Mouse (Mus musculus): ENCODE data around the gene Gabbr2. TPM values are rescaled to one million over a fixed set of nuclear protein-coding genes. Genes with fewer than 3 reads are reported as not detected.
A peak's percentile ranks its signal among the peaks of the same experiment; 100 is the strongest.

Gabbr2 gene
- polyA plus RNA-seq, 1 experiment from 2014 or later = 0.12 TPM

DNA sequence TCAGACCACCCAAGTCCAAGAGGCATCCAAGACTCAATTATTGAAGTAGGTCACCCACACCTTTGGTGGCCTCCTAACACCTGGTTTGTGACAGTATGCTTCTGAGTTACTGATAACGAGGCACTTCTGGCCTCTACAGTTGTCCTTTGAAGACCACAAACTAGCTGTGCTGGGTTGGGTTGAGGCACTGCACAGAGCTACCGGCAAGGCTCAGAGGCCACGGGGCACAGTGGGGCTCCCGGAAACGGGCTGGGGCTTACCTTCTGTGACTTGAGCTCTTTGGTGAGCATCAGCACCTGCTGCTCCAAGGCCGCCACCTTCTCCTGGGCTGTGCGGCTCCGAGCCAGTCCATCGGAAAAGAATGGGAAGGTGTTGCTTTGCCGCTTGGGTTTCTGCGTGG, 363.6 kb downstream of the Gabbr2 start:
- no peak overlapping the region for H3K4me2 ChIP-seq
- H3K36me3 ChIP-seq = no peaks in the 10 kb centered on the region
- H3K4me1 ChIP-seq = 0 out of 2 replicates have a peak, but pooled peaks cover 8% of the 10 kb centered on the region
- H3K9ac ChIP-seq = no peak overlapping the region
- no peaks in the 10 kb centered on the region for H3K9me3 ChIP-seq
- WGBS = 78% methylated on average over 11 of the region's 11 CpGs
- H3K27me3 ChIP-seq (replicated peaks) = no peaks in the 10 kb centered on the region
- no peak overlapping the region for H3K4me3 ChIP-seq (replicated peaks)
- no peak for ATAC-seq (ENCODE audit: insufficient read depth, low FRiP score, low read depth)
- no peak overlapping the region for H3K27ac ChIP-seq

DNA sequence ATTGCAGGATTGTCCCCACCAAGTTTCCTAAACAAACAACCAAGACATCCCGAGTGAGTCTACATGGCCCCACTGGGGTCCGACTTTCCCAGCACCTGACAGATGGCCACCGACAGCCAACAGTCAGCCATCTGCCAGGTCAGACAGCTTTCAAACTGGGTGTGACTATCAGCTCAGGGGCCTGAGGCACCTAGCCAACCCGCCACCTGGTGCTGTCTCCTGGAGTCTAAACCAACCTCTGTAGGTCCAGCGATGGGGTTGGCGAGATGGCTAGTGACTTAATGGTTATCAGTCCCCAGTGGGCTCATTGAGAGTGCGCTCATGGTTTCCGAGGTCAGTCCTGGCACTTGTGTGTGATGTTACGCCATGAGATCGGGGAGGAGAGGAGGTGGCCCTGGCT, 366.6 kb downstream of the Gabbr2 start:
- H3K4me3 ChIP-seq (replicated peaks) = no peak overlapping the region
- ATAC-seq (ENCODE audit: insufficient read depth, low FRiP score, low read depth) = no peak
- no peak overlapping the region for H3K9ac ChIP-seq
- WGBS = 74% methylated on average over 10 of the region's 10 CpGs
- no peak overlapping the region for H3K4me2 ChIP-seq
- H3K4me1 ChIP-seq = 0 out of 2 replicates have a peak, but pooled peaks cover 8% of the 10 kb centered on the region
- no peak overlapping the region for H3K27ac ChIP-seq
- H3K27me3 ChIP-seq (replicated peaks) = no peaks in the 10 kb centered on the region
- H3K9me3 ChIP-seq = no peaks in the 10 kb centered on the region
- no peaks in the 10 kb centered on the region for H3K36me3 ChIP-seq

DNA sequence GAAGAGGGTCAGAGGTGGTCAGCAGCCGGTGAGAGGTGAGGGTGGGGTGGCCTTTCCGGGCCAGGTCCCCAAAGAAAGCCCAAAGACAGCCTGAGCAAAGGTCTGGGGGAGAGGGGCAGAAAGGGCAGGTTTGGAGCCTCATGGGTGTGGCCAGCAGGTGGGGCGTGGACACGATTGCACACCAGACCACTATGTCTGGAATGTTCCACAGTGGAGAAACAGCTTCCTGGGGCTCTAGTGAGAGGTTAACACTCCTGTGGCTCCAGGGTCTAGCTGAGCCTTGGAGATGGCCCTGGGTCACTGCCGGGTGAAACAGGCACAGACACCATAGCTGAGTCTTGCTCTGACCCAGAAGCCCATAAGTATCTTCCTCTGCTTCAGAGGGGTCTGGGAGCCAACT, 368.7 kb downstream of the Gabbr2 start:
- no peak for ATAC-seq (ENCODE audit: insufficient read depth, low FRiP score, low read depth)
- H3K9ac ChIP-seq = no peak overlapping the region
- no peak overlapping the region for H3K27ac ChIP-seq
- no peaks in the 10 kb centered on the region for H3K36me3 ChIP-seq
- no peak overlapping the region for H3K4me3 ChIP-seq (replicated peaks)
- 75% methylated on average over 5 of the region's 5 CpGs for WGBS
- H3K27me3 ChIP-seq (replicated peaks) = peaks cover 3% of the 10 kb centered on the region; the same call in 1 of the 2 replicates
- H3K4me2 ChIP-seq = no peak overlapping the region
- H3K4me1 ChIP-seq = no peaks in the 10 kb centered on the region
- no peaks in the 10 kb centered on the region for H3K9me3 ChIP-seq

DNA sequence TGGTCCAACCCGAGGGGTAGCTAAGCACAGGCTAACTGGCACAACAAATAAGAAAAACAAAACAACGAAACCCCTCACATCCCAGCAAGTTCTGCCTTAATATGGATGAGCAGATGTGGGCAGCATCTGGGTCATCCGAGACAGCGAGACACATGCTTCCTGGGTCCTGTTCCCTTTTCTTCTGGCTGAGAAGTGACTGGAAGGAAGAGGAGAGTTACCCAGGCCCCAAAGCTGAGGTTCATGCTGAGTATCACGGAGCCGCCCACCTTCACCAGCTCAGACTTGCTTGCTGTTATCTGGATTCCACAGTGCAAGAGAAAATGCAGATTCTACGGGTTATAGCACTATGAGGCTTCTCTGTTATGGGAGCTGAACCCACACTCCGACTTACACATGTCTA, 370.7 kb downstream of the Gabbr2 start:
- Histone ChIP-seq H3K27ac (no peak overlapping the region), H3K4me3 (replicated peaks) (no peak overlapping the region), H3K9me3 (no peaks in the 10 kb centered on the region), H3K4me1 (no peaks in the 10 kb centered on the region), H3K4me2 (no peak overlapping the region), H3K27me3 (replicated peaks) (peaks cover 3% of the 10 kb centered on the region; the same call in 1 of the 2 replicates), H3K9ac (no peak overlapping the region), H3K36me3 (no peaks in the 10 kb centered on the region)
- ATAC-seq (ENCODE audit: insufficient read depth, low FRiP score, low read depth) = no peak
- WGBS = 81% methylated on average over 8 of the region's 8 CpGs

DNA sequence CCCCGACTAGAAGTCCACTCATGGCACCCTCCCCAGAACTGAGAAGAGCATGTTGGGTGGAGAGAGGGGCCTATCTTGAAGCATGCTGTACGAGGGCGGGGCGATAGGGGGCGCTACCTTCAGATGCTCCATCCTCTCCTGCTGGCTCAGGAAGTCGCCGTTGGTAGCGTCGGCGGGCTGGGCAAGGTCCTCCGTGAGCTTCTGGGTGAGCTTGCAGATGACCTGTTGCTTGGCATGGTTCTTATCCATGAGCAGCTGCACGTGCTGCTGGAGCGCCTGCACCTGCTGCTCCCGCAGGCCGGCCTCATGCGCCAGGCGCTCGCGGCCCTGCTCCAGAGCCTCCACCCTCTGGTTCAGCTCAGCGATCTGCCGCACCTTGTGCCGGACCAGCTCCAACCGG, 371.3 kb downstream of the Gabbr2 start:
- Histone ChIP-seq H3K4me1 (no peaks in the 10 kb centered on the region), H3K36me3 (no peaks in the 10 kb centered on the region), H3K4me2 (peak overlapping the region; percentile 21; the same call in 1 of the 2 replicates), H3K4me3 (replicated peaks) (no peak overlapping the region), H3K9me3 (no peaks in the 10 kb centered on the region), H3K9ac (no peak overlapping the region), H3K27me3 (replicated peaks) (peaks cover 3% of the 10 kb centered on the region; the same call in 1 of the 2 replicates), H3K27ac (no peak overlapping the region)
- WGBS = 19% methylated on average over 23 of the region's 23 CpGs
- no peak for ATAC-seq (ENCODE audit: insufficient read depth, low FRiP score, low read depth)

DNA sequence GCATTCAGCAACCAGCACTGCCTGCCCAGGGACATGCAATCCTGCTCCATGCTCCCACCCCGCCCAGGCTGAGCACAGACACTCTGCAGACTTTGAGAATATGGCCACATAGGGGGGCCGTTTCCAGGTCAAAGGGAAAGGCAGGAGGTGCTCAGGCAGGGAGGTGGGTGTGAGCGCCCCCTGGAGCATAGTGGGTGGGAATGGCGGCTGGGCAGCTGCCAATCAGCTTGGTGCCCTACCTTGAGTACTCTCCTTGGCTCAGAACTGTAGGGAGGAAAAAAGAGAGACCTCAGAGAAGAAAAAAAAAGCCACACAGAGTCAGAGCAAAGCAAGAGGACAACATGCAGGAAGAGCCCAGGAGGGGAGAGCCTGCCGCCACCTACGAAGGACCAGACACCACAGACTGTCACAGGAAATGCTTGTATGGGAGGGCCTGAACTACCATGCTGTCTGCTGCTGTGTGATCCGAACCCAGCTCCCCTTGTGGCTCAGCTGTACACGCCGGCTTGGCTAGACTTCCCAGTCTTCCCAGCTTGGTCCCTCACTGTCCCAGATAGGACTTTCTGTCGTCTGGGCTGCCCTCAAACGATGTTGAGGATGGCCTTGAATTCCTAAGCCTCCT, 373.4 kb downstream of the Gabbr2 start:
- no peak overlapping the region for H3K9ac ChIP-seq
- no peak overlapping the region for H3K4me2 ChIP-seq
- H3K9me3 ChIP-seq = no peaks in the 10 kb centered on the region
- no peaks in the 10 kb centered on the region for H3K36me3 ChIP-seq
- ATAC-seq (ENCODE audit: insufficient read depth, low FRiP score, low read depth) = no peak
- WGBS = 65% methylated on average over 11 of the region's 11 CpGs
- peaks cover 3% of the 10 kb centered on the region; the same call in 1 of the 2 replicates for H3K27me3 ChIP-seq (replicated peaks)
- H3K4me1 ChIP-seq = no peaks in the 10 kb centered on the region
- H3K4me3 ChIP-seq (replicated peaks) = no peak overlapping the region
- H3K27ac ChIP-seq = no peak overlapping the region

DNA sequence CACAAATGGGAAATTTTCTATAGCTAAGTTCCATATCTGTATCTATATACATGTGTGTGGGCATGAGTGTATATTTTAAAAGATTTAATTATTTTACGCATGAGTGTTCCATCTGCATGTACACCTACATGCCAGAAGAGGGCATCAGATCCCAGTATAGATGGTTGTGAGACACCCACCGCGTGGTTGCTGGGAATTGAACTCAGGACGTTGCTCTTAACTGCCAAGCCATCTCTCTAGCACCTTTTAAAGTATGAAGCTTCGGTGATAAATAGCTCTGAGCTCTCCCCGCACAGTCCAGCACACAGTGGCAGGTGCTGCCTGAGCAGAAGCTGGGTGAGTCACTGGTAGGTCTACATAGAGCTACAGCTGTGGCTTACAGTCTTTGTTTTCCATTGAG, 374.3 kb downstream of the Gabbr2 start:
- Histone ChIP-seq H3K4me2 (no peak overlapping the region), H3K27ac (no peak overlapping the region), H3K4me3 (replicated peaks) (no peak overlapping the region), H3K27me3 (replicated peaks) (peaks cover 3% of the 10 kb centered on the region; the same call in 1 of the 2 replicates), H3K36me3 (no peaks in the 10 kb centered on the region), H3K9me3 (no peaks in the 10 kb centered on the region), H3K4me1 (no peaks in the 10 kb centered on the region), H3K9ac (no peak overlapping the region)
- no peak for ATAC-seq (ENCODE audit: insufficient read depth, low FRiP score, low read depth)
- WGBS = 68% methylated on average over 6 of the region's 6 CpGs

DNA sequence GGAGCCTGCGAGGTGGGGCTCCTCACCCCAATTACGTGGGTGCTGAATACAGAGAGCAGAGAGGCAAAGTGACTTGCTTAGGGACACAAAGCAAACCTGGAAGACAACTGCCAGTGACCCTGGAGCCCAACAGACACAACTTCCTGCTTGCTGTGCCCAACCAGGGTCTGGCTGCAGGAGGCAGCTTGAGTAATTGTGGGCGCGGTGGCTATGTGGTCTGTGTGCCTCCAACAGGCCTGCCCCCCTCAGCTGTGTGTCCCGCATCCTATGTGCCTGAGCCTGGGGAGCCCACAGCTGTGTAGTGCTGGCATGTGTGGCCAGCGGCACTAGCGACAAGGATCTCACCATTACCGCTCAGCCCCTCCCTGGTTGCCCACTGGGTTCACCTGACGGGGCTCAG, 377.0 kb downstream of the Gabbr2 start:
- H3K4me3 ChIP-seq (replicated peaks) = no peak overlapping the region
- H3K4me1 ChIP-seq = no peaks in the 10 kb centered on the region
- no peaks in the 10 kb centered on the region for H3K36me3 ChIP-seq
- no peak overlapping the region for H3K4me2 ChIP-seq
- H3K9me3 ChIP-seq = no peaks in the 10 kb centered on the region
- H3K9ac ChIP-seq = no peak overlapping the region
- WGBS = 68% methylated on average over 9 of the region's 9 CpGs
- no peak overlapping the region for H3K27ac ChIP-seq
- no peak for ATAC-seq (ENCODE audit: insufficient read depth, low FRiP score, low read depth)
- H3K27me3 ChIP-seq (replicated peaks) = peaks cover 2% of the 10 kb centered on the region; the same call in 1 of the 2 replicates

DNA sequence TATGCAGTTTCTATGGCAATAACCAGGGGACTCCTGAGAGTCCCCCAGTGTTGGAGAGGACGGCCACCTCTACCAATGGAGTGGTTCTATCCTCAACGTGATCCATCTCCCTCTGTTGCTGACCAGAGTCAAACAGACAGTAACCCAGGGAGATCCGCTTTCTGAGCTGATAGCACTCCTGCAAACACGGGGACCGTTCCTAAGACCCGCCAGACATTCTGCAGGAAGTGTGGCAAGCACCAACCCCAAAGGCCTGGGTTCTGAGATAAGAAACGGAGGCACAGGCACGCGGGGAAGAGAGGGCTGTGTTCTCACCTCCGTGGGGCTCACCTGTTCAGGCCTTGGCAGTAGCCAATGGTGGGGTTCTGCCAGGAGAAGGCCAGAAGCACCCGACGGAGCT, 378.1 kb downstream of the Gabbr2 start:
- Histone ChIP-seq H3K4me3 (replicated peaks) (no peak overlapping the region), H3K36me3 (no peaks in the 10 kb centered on the region), H3K4me1 (no peaks in the 10 kb centered on the region), H3K27ac (no peak overlapping the region), H3K27me3 (replicated peaks) (no peaks in the 10 kb centered on the region), H3K9me3 (no peaks in the 10 kb centered on the region), H3K9ac (no peak overlapping the region), H3K4me2 (no peak overlapping the region)
- ATAC-seq (ENCODE audit: insufficient read depth, low FRiP score, low read depth) = no peak
- WGBS = 69% methylated on average over 12 of the region's 12 CpGs

Other genes starting within 250 kb of the Gabbr2 start
- gene Anks6, start 65.6 kb upstream of the Gabbr2 start, polyA plus RNA-seq (2015; fragmentation: Nextera tagmentation; extraction: Ambion mirVana) = 4.5 and 5.0 TPM in 2 replicates
- gene Galnt12, start 100.0 kb upstream of the Gabbr2 start, polyA plus RNA-seq (2015; fragmentation: Nextera tagmentation; extraction: Ambion mirVana) = 32.2 and 34.4 TPM in 2 replicates
- gene Col15a1, start 216.3 kb upstream of the Gabbr2 start, polyA plus RNA-seq (2015; fragmentation: Nextera tagmentation; extraction: Ambion mirVana) = 23.1 and 23.7 TPM in 2 replicates